Mouse (Mus musculus): Measurements from ENCODE around the gene Fmnl2. TPM values are rescaled to one million over a fixed set of nuclear protein-coding genes. Genes with fewer than 3 reads are reported as not detected.

The Fmnl2 gene
- total RNA-seq, 2 experiments from 2014 or later = 6.1 to 6.3 TPM

- no peak for DNase-seq
These were observed 100.3 kb downstream of the Fmnl2 start for GRCm38 (mm10) chr2:52957771-52958534.

DNA sequence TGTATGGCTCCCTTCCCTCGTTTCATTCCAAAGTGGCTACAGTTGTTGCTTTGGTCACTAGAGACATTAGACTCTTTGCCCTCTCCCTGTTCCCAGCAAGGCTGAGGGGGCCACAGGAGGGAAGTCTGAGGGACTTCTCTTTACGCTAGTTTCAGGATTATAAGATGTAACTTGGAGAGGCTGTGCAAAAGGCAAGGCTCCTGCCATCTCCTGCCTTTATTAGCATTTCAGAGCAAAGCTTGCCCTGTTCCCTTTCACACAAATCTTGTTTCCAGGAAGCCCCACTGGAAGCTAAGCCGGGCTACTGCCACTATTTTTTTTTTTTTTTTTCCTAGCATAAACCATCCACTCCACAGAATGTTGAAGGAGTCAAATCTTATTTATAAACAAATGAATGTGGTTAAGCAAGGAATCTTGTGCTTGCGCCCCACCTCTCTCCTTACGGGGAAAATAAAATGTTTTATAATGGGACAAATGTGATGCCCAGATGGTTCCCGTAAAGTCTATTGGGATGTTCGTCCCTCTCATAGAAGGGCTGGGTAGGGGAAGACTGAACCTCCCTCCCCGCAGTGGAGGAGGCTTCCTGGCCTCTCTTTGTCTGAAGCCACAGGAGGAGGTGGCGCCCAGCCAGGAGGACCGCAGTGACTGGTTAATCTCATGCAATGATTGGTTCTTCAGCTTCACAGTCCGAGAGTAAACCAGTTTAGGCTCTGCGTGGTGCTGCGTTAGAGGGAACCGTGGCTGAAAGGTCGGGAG lies 101.1 kb downstream of the Fmnl2 start:
- DNase-seq = peak; percentile 84

DNA sequence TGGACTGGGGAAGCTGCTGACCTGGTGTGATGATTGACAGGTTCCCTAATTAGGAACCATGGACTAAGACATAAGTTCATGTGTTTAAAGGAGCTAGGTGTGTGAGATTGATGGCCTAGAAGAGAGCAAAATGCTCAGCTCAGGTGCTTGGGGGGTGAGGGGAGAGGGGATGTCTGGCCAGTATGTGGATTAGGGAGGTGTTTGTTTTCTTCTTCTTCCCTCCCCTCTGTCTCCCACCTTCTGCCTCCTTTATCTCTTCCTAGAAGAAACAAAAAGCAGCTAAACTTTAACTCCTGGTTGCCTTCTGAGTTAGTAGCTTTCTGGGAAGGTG lies 101.6 kb downstream of the Fmnl2 start:
- no peak for DNase-seq

DNA sequence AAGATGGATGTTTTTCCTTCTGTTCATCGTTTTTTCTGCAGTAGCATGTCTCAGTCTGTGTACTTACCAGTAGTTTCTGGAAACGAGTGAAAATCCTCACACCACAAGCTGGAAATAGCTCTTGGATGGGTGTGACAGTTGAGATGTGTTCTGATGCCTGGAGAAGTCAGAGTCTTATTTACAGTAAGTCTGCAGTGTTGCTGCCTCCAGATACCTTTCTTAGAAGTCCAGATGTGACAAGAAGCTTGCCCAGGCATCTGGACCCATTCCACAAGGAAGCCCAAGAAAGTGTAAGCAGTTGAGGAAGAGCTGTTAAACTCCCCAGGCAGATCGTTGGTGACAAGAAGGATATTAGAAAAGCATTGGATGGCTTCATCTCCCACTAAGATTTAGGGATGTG lies 102.3 kb downstream of the Fmnl2 start:
- no peak for DNase-seq

- no peak for DNase-seq
These were observed 103.0 kb downstream of the Fmnl2 start for GRCm38 (mm10) chr2:52960697-52961096.

GRCm38 (mm10) chr2:52963439-52963838 lies 105.8 kb downstream of the Fmnl2 start:
- DNase-seq = no peak

DNA sequence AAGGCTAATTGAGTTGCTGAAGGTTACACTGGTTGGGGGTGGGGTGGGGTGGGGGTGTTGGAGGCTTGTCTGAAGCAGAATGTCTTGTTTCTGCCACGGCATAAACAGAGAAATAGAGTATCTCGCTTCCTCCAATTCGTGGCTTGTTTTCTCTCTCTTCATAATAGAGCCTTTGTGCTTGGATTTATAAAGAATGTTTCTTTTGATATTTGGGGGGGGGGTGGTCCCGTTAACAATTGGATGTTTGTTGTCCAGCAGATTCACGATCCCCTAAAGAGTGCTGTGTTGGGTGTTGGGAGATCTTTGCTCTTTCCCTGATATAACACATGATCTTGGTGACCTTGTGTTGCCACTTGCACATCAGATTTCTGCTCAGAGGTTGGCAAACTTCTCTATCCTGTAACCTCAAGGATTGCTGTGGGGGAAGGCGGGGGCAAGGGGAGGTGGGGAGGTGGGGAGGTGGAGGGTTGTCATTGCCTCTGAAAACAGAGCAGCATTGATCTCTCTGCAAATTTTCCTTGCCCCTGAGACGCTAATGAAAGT lies 106.8 kb downstream of the Fmnl2 start:
- DNase-seq = no peak

GRCm38 (mm10) chr2:52966227-52966626 lies 108.6 kb downstream of the Fmnl2 start:
- DNase-seq = no peak

DNA sequence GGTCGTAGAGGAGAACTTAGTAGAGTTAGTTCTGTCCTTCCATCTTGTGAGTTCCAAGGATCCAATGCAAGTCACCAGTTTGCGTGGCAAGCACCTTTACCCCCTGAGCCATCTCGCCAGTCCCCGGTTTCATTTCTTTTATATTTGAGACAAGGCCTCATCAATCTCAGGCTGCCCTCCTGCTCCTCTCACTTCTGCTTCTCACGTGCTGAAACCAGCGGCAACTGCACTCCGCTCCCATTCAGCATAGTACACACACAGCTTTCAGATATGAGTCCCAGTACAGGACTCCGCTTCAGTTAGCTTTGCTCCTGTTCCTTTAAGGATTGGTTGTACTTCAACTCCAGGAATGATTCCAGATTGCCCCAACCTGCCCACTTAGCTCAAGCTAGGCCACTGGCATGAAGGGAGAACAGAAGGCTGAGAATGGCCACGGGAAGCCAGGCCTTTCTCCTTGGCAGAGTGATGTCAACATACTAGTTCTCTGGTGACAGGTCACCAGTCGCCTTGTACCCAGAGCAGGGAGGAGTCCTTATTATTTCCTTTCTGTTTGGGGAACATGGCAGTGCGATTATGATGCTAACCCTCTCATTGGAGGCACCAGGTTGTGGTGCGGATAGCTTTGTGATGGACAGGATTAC lies 109.3 kb downstream of the Fmnl2 start:
- no peak for DNase-seq

GRCm38 (mm10) chr2:52967461-52967823 lies 109.8 kb downstream of the Fmnl2 start:
- DNase-seq = no peak

DNA sequence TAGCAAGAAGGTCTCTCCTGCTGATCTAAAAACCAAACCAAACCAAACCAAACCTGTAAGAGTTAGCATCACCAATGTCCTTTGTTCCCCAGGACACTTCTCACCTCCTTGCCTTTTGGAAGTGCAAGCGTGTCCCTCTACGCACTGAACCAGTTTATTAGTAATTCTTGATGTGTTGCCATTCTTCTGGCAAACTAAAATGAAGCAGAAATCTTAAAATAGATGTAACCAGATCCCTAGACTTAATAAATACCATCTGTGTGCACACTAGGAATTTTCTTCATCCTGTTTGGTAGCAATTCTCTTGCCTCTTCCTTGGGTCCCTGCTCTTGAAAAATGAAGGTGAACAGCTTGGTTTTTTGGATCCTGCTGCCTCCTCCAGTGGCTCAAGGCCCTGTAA lies 111.2 kb downstream of the Fmnl2 start:
- no peak for DNase-seq

- DNase-seq = no peak
These were observed 116.4 kb downstream of the Fmnl2 start for GRCm38 (mm10) chr2:52974056-52974455.

GRCm38 (mm10) chr2:52974776-52975175 lies 117.1 kb downstream of the Fmnl2 start:
- no peak for DNase-seq

GRCm38 (mm10) chr2:52977921-52978675 lies 120.4 kb downstream of the Fmnl2 start:
- no peak for DNase-seq

DNA sequence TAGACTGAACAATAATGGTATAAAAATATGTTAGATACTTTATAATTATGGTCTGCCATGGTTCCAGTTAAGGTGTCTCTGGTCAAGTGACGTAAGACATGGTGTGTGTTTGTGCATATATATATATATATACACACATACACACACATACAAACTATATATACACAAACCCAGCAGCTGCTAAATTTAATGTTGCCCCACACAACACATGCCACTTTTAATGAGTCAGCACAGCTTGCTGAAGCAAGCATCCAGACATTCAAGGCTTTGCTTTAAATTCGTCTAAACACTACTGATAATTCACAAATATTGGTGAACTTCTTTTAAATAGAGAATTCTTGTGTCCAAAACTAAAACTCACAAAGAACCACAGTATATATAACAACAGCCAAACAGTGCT lies 121.1 kb downstream of the Fmnl2 start:
- no peak for DNase-seq

DNA sequence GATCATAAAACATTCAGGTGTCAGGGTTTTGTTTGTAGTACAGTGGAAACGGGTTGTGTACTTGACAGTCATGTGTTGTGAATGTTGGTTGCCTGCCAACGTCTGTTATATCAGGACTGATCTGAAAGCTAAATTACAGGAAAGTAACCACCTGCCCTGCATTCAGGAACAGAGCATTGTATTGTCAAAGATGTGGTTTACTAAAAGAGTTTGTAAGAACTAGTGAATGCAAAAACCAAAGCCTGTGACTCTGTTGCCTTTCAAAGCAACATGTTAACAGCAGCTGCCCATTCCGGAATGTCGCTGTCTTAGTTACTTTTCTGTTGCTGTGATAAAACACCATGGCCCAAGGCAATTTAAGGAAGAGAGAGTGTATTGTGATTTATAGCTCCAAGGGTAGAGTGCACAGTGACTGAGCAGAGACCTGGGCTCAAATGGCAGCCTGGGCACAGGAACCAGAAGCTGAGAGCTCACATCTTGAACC lies 121.7 kb downstream of the Fmnl2 start:
- DNase-seq = no peak

DNA sequence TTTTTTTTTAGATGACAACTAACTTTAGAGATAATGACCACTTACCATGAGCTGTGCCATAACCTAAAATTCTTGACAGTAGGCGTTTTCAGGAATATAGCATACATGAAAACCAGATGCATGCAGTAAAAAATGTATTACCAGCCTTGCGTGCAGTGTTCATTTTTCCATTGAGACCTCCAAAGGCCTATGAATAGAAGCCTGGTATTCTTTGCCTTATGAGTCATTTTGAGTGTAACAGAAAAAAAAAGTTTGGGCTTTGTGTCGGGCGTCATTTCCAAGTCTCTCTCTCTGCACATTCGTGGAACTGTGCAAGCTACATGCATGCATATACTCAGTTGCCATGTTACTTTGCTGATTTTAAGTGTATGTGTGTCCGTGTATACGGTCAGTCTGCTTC lies 123.5 kb downstream of the Fmnl2 start:
- no peak for DNase-seq

- DNase-seq = no peak
These were observed 123.9 kb downstream of the Fmnl2 start for GRCm38 (mm10) chr2:52981595-52981994.

DNA sequence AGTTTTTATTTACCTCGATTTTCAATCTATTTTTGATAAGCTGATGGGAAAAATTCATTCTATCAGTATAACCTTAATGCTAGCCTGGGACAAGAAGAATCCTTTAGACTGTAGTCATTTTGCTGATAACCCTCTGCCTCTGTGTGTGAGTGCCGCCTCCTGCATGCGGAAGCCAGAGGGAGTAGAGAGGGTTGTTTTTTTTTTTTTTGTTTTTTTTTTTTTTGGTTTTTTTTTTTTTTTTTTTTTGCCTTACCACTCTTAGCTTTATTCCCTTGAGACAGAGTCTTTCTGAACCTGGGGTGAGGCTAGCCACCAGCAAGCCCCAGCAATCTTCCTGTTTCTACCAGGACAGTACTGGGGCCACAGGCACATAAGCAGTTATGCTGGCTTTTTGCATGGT lies 124.8 kb downstream of the Fmnl2 start:
- no peak for DNase-seq

- DNase-seq = no peak
These were observed 126.9 kb downstream of the Fmnl2 start for GRCm38 (mm10) chr2:52984556-52984955.

- DNase-seq = no peak
These were observed 127.5 kb downstream of the Fmnl2 start for GRCm38 (mm10) chr2:52985167-52985566.

GRCm38 (mm10) chr2:52986354-52986753 lies 128.7 kb downstream of the Fmnl2 start:
- DNase-seq = no peak

- no peak for DNase-seq
These were observed 129.4 kb downstream of the Fmnl2 start for GRCm38 (mm10) chr2:52987035-52987434.

All from heart, postnatal 4 days (tissue).